Mouse (Mus musculus) adrenal gland (tissue): ENCODE data around the gene Cd200r2.
"Not testable (repeated sequence)": the region's sequence is repeated elsewhere in the genome, so short reads cannot be mapped to it uniquely, and the experiment has no call there.

Experiments
- intact Hi-C: fragments of 180-260 bp; cut with DNase I; formaldehyde crosslinking; loops from one replicate; pipeline ENCODE4 v1.15.1; 2025
- long read RNA-seq, 2 experiments: library from polyadenylated mRNA; unstranded; transcript quantifications; one replicate each; pipeline ENCODE4 v2.0.0; 2020; ENCODE audit warnings: borderline replicate concordance in 1 of 2; ENCODE audit not compliant: insufficient replicate concordance in 1 of 2

Cd200r2 gene
- long read RNA-seq, experiment 1 = 0 reads
- long read RNA-seq, experiment 2 = 0 reads

DNA sequence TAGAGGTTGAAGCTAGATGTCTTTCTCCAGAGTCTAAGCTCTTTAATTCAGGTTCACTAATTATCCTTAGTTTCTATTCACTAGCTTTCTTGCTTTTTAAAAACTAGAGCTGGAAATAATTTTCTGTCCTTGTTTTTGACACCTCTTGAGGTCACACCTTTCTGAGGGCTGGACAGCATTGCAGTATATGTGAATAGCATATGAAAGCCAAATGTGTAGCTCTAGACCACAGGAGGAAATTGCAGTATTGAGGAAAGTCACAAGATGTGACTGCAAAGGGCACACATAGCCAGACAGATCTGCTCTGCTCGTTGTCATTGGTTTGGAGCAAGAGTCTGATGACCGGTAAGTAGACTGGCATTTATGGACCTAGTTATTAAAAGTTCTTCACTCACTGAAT lies at the start of gene Cd200r2:
Gene Cd200r2, plus strand, starts transcription at position 301 of the 400 bp plus-strand sequence.
- intact Hi-C loops = no loop called here

DNA sequence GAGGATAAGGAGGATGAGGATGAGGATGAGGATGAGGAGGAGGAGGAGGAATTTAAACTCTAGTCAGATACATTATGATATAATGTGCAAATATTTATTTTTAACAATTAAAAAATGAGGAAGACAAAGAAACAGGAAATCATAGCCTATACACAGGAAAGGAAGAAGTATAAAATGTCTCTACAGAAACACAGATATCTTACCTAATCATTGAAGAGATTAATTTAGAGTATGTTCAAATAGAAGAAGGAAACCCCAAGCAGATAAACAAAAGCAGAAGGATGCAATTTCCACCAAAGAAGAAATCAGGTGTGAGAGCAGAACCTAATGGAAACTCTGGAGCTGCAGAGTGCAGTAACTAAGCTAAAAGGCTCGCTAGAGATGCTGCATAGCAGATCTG lies 48.9 kb upstream of the Cd200r2 start:
- intact Hi-C loops = no loop called here

DNA sequence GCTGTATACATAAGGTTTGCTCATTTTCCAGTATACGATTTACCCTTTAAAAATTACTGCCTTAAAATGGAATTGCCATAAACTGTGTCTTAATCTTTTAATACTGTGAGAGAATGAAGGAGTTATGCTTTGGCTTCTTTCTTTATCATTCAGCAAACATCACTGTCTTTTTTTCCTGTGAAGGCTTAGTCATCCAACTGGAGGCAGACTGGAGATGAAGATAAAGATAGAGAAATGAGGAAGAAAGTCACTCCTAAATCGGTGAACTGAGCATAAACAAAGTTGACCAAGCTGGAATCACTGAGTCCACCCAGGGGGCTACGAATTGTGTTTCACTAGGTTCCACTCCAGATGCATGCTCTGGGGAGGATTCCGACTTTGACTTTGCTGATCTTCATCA lies 46.4 kb upstream of the Cd200r2 start:
- intact Hi-C loops = no loop called here

- intact Hi-C loops = no loop called here
Observed at GRCm38 (mm10) chr16:44832286-44832685, 34.6 kb upstream of the Cd200r2 start.

DNA sequence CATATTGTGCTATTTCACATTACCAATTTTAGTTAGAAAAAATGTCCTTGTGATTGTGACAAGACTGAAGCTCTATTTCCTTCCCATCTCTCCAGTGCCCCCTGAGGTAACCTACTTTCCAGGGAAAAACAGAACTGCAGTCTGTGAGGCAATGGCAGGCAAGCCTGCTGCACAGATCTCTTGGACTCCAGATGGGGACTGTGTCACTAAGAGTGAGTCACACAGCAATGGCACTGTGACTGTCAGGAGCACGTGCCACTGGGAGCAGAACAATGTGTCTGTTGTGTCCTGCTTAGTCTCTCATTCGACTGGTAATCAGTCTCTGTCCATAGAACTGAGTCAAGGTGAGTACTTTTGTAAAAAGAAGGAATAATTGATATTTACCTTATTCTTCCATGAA lies 33.7 kb upstream of the Cd200r2 start:
- intact Hi-C loops = not testable (repeated sequence)

- intact Hi-C loops = no loop called here
Observed at GRCm38 (mm10) chr16:44875178-44875577, 8.3 kb downstream of the Cd200r2 start.

GRCm38 (mm10) chr16:44876625-44877024 lies 9.7 kb downstream of the Cd200r2 start:
- intact Hi-C loops = no loop called here

- intact Hi-C loops = no loop called here
Observed at GRCm38 (mm10) chr16:44877595-44877994, 10.7 kb downstream of the Cd200r2 start.

DNA sequence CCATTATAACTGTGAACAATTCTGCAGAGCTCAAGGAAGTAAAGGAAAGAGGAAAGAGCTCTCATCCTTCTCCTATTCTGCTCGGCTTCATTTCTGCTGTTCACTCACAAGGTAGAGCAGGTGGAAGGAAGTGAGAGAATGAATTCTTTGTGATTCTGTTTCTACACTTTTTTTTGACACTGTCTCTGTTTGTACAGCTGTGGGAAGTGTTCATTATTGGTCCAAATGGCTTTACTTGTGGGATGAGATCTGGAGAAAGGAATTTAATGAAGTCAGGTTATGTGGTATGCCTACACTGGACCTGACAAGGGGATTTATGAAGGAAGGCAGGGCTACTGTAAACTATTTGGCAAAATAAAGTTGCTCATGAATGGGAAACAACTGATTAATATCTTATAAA lies 23.9 kb downstream of the Cd200r2 start:
- intact Hi-C loops = no loop called here

DNA sequence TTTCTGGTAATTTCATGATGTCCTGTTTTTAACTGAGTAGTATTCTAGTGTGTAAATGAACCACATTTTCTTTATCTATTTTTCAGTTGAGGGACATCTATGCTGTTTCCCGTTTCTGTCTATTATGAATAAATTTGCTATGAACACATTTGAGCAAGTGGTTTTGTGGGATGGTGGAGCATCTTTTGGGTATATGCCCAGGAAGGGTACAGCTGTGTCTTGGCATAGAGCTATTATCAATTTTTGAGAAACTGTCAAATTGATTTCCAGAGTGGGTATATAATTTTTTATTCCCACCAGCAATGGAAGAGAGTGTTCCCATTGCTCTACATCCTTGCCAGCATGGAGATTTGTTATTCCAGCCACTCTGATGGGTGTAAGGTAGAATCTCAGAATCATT lies 65.1 kb downstream of the Cd200r2 start:
- intact Hi-C loops = no loop called here

- intact Hi-C loops = no loop called here
Observed at GRCm38 (mm10) chr16:44943468-44943867, 76.6 kb downstream of the Cd200r2 start, which contains the start of gene Cd200r3. Cd200r3 (plus strand) TSS chr16:44943678.

DNA sequence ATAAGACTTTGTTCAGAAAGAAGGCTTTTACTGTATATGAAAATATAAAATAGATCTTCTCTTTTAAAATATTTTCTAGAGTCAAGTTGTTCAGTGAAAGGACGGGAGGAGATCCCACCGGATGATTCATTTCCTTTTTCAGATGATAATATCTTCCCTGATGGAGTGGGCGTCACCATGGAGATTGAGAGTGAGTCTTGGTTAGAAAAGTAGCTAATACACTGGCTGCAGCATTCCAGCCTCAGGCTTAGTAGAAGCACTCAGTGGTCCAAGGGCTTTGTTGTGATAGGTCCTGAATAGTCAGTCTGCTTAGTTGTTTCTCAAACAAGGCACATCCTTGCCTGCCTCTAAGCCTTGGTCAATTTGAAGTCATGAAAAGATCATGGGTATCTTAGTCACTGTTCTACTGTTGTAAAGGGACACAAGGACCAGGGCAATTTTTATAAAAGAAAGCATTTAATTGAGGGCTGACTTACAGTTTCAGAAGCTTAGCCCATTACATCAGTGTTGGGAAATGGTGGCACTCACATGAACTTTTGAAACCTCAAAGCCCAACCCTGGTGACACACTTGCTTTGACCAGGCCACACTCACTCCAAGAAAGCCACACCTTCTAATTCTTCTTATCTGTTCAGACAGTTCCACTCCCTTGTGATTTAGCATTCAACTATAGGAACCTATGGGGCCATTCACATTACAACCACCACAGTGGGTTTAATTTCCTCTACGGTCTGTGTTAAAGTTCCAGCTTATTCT lies 84.6 kb downstream of the Cd200r2 start:
- intact Hi-C loops = no loop called here

- intact Hi-C loops = no loop called here
Observed at GRCm38 (mm10) chr16:44962296-44962695, 95.4 kb downstream of the Cd200r2 start.

- intact Hi-C loops = no loop called here
Observed at GRCm38 (mm10) chr16:44962777-44963176, 95.9 kb downstream of the Cd200r2 start.

GRCm38 (mm10) chr16:44964526-44965374 lies 97.9 kb downstream of the Cd200r2 start:
- intact Hi-C loops = no loop called here

DNA sequence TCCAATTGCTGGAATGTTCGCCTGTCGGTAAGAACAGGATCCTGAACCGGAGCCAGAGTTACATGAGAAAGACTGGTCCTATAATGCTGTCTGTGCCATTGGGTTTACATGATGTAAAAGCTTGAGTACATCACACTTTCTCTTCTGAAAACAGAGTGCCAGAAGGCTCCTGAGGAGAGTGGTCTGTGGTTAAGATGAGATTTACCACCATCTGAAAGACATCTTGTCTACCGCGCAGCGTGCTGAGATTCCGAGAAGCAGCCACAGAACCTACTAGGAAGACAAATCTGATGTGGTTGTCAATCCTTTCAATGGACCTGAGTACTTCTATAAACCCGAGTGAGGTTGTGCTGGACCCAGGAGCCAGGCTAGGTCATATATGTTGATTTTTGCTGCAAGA lies 98.5 kb downstream of the Cd200r2 start:
- intact Hi-C loops = no loop called here
